Mouse (Mus musculus): ENCODE measurements around the gene Ubash3b.

GRCm38 (mm10) chr9:41153979-41154378, 7.5 kb downstream of the Ubash3b start:
- TF ChIP-seq GATA1 (IDR thresholded peaks at IDR 0.05; ENCODE audit: borderline replicate concordance, low read length) = no peak
- TF ChIP-seq FLI1 (IDR thresholded peaks at IDR 0.05; ENCODE audit: low read length) = no peak

Data from megakaryocyte, embryonic 14.5 days (primary cell).